Comparison of ENCODE assay signal across 27 mouse cellular contexts in genomic region chr8:94326016-94326415, GRCm38 (mm10). TPM values are rescaled to one million over a fixed set of nuclear protein-coding genes. Genes with fewer than 3 reads are reported as not detected.
DNase-seq lines count a peak whose midpoint lies in the region; ATAC-seq and TF ChIP-seq lines count a peak whose summit lies in the region.
"Had no signal": no experiment of that assay in that cellular context is flagged by ENCODE, and none has a peak within 500 bp of the region (broad histone marks: within the 10 kb centered on the region; RNA-seq: fewer than 3 reads in every experiment).

No protein-coding gene starts in this region.

- H3K36me3 ChIP-seq in kidney, embryonic 16.5 days (ENCODE audit: insufficient read depth, low read length) = no peaks in the 10 kb centered on the region
- H3K36me3 ChIP-seq in midbrain, embryonic 11.5 days (ENCODE audit: control insufficient read depth, insufficient read depth, low read length) = no peaks in the 10 kb centered on the region
- H3K36me3 ChIP-seq in midbrain, embryonic 15.5 days (replicated peaks) = 0 out of 2 replicates have a peak, but pooled peaks cover 2% of the 10 kb centered on the region
- no peaks in the 10 kb centered on the region for H3K36me3 ChIP-seq in kidney, postnatal 0 days (ENCODE audit: insufficient read depth, low read length)
- H3K36me3 ChIP-seq in liver, embryonic 12.5 days = no peaks in the 10 kb centered on the region
- H3K36me3 ChIP-seq: embryonic facial prominence, embryonic 10.5 days; embryonic facial prominence, embryonic 15.5 days; G1E; limb, embryonic 12.5 days; lung, embryonic 15.5 days had no signal

- no peak for ATAC-seq in kidney, embryonic 16.5 days (ENCODE audit: low FRiP score, low TSS enrichment)
- ATAC-seq in midbrain, embryonic 11.5 days (ENCODE audit: low FRiP score) = no peak
- ATAC-seq in midbrain, embryonic 15.5 days (replicated peaks) = no peak
- ATAC-seq in kidney, postnatal 0 days (replicated peaks; ENCODE audit: low FRiP score, low read depth) = no peak
- no peak for ATAC-seq in liver, embryonic 12.5 days
- ATAC-seq: forebrain, embryonic 15.5 days; intestine, embryonic 16.5 days; midbrain, embryonic 13.5 days had no signal

- H3K9ac ChIP-seq in kidney, embryonic 16.5 days (replicated peaks; ENCODE audit: low read length) = no peak overlapping the region
- H3K9ac ChIP-seq in midbrain, embryonic 11.5 days (ENCODE audit: low read length) = no peak overlapping the region
- no peak overlapping the region for H3K9ac ChIP-seq in midbrain, embryonic 15.5 days
- H3K9ac ChIP-seq in kidney, postnatal 0 days (ENCODE audit: low read depth, low read length) = no peak overlapping the region
- no peak overlapping the region for H3K9ac ChIP-seq in liver, embryonic 12.5 days
- H3K9ac ChIP-seq: embryonic facial prominence, embryonic 15.5 days; forebrain, embryonic 15.5 days; hindbrain, embryonic 13.5 days; limb, embryonic 12.5 days; lung, embryonic 15.5 days; midbrain, embryonic 13.5 days had no signal

- H3K9me3 ChIP-seq in kidney, embryonic 16.5 days (ENCODE audit: low read length) = no peaks in the 10 kb centered on the region
- no peaks in the 10 kb centered on the region for H3K9me3 ChIP-seq in midbrain, embryonic 11.5 days (ENCODE audit: control insufficient read depth, low read length)
- no peaks in the 10 kb centered on the region for H3K9me3 ChIP-seq in midbrain, embryonic 15.5 days
- H3K9me3 ChIP-seq in kidney, postnatal 0 days (replicated peaks; ENCODE audit: low read length) = no peaks in the 10 kb centered on the region
- no peaks in the 10 kb centered on the region for H3K9me3 ChIP-seq in liver, embryonic 12.5 days (replicated peaks)
- H3K9me3 ChIP-seq: embryonic facial prominence, embryonic 10.5 days; embryonic facial prominence, embryonic 15.5 days; forebrain, embryonic 15.5 days; G1E; hindbrain, embryonic 13.5 days; limb, embryonic 12.5 days; lung, embryonic 15.5 days; megakaryocyte, embryonic 14.5 days; midbrain, embryonic 13.5 days had no signal

- peak; percentile 71 for DNase-seq in kidney, adult 11 months
- peak; percentile 26 for DNase-seq in midbrain, embryonic 11.5 days (ENCODE audit: low spot score, missing footprints)
- DNase-seq in kidney, postnatal 0 days (ENCODE audit: low spot score) = peak; percentile 15
- DNase-seq in Muller cell, postnatal 12 days (ENCODE audit: inconsistent ontology term) = no peak
- DNase-seq: adrenal gland, adult 8-10 months; cerebellum, adult 8-10 months; cerebellum, postnatal 25 days; gastrocnemius, postnatal 25 days; heart, adult 18-20 months; heart, postnatal 4 days; lung, postnatal 36 days had no signal

- no peak overlapping the region for H3K4me3 ChIP-seq in kidney, embryonic 16.5 days (ENCODE audit: low read length)
- no peak overlapping the region for H3K4me3 ChIP-seq in midbrain, embryonic 11.5 days (ENCODE audit: low read depth, low read length)
- H3K4me3 ChIP-seq in midbrain, embryonic 15.5 days = no peak overlapping the region
- no peak overlapping the region for H3K4me3 ChIP-seq in kidney, postnatal 0 days (replicated peaks; ENCODE audit: low read depth, low read length)
- no peak overlapping the region for H3K4me3 ChIP-seq in liver, embryonic 12.5 days
- H3K4me3 ChIP-seq: embryonic facial prominence, embryonic 10.5 days; embryonic facial prominence, embryonic 15.5 days; forebrain, embryonic 15.5 days; hindbrain, embryonic 13.5 days; limb, embryonic 12.5 days; lung, embryonic 15.5 days; megakaryocyte, embryonic 14.5 days; midbrain, embryonic 13.5 days had no signal

- no peak for TF ChIP-seq CTCF in kidney, postnatal 0 days (IDR thresholded peaks at IDR 0.05; ENCODE audit: low read depth)

- H3K27me3 ChIP-seq in kidney, embryonic 16.5 days (ENCODE audit: insufficient read depth, low read length) = no peaks in the 10 kb centered on the region
- H3K27me3 ChIP-seq in midbrain, embryonic 11.5 days (ENCODE audit: control insufficient read depth, insufficient read depth, low read length) = no peaks in the 10 kb centered on the region
- H3K27me3 ChIP-seq in midbrain, embryonic 15.5 days (replicated peaks) = no peaks in the 10 kb centered on the region
- H3K27me3 ChIP-seq in kidney, postnatal 0 days (ENCODE audit: insufficient read depth, low read length) = no peaks in the 10 kb centered on the region
- H3K27me3 ChIP-seq in liver, embryonic 12.5 days (replicated peaks) = 0 out of 2 replicates have a peak, but pooled peaks cover 17% of the 10 kb centered on the region
- H3K27me3 ChIP-seq: embryonic facial prominence, embryonic 15.5 days; forebrain, embryonic 15.5 days; hindbrain, embryonic 13.5 days; lung, embryonic 15.5 days; midbrain, embryonic 13.5 days had no signal

- H3K27ac ChIP-seq in kidney, embryonic 16.5 days (ENCODE audit: low read length) = no peak overlapping the region
- no peak overlapping the region for H3K27ac ChIP-seq in midbrain, embryonic 11.5 days (ENCODE audit: low read depth, low read length)
- H3K27ac ChIP-seq in midbrain, embryonic 15.5 days = no peak overlapping the region
- peak overlapping the region; percentile 42; the same call in 1 of the 2 replicates for H3K27ac ChIP-seq in kidney, postnatal 0 days
- no peak overlapping the region for H3K27ac ChIP-seq in liver, embryonic 12.5 days
- H3K27ac ChIP-seq: embryonic facial prominence, embryonic 10.5 days; embryonic facial prominence, embryonic 15.5 days; forebrain, embryonic 15.5 days; hindbrain, embryonic 13.5 days; limb, embryonic 12.5 days; lung, embryonic 15.5 days; midbrain, embryonic 13.5 days had no signal

- no peak overlapping the region for H3K4me2 ChIP-seq in kidney, embryonic 16.5 days (replicated peaks; ENCODE audit: low read depth, low read length)
- no peak overlapping the region for H3K4me2 ChIP-seq in midbrain, embryonic 11.5 days
- no peak overlapping the region for H3K4me2 ChIP-seq in midbrain, embryonic 15.5 days
- H3K4me2 ChIP-seq in kidney, postnatal 0 days (ENCODE audit: low read length) = no peak overlapping the region
- no peak overlapping the region for H3K4me2 ChIP-seq in liver, embryonic 12.5 days
- H3K4me2 ChIP-seq: embryonic facial prominence, embryonic 15.5 days; forebrain, embryonic 15.5 days; heart, embryonic 11.5 days; hindbrain, embryonic 13.5 days; limb, embryonic 12.5 days; lung, embryonic 15.5 days; midbrain, embryonic 13.5 days had no signal

- H3K4me1 ChIP-seq in kidney, embryonic 16.5 days (ENCODE audit: insufficient read depth, low read length) = no peaks in the 10 kb centered on the region; the same call in 1 of the 2 replicates
- no peaks in the 10 kb centered on the region for H3K4me1 ChIP-seq in midbrain, embryonic 11.5 days (ENCODE audit: control insufficient read depth, insufficient read depth, low read length)
- no peaks in the 10 kb centered on the region for H3K4me1 ChIP-seq in midbrain, embryonic 15.5 days
- no peaks in the 10 kb centered on the region for H3K4me1 ChIP-seq in kidney, postnatal 0 days (replicated peaks; ENCODE audit: insufficient read depth, low read length)
- H3K4me1 ChIP-seq in liver, embryonic 12.5 days = no peaks in the 10 kb centered on the region
- H3K4me1 ChIP-seq: forebrain, embryonic 15.5 days; hindbrain, embryonic 13.5 days; limb, embryonic 12.5 days; lung, embryonic 15.5 days had no signal

- 54% methylated on average over 4 of the region's 4 CpGs for WGBS in kidney, embryonic 16.5 days
- 85% methylated on average over 4 of the region's 4 CpGs for WGBS in midbrain, embryonic 11.5 days
- WGBS in midbrain, embryonic 15.5 days = 74% methylated on average over 4 of the region's 4 CpGs
- WGBS in kidney, postnatal 0 days = 54% methylated on average over 4 of the region's 4 CpGs
- WGBS in liver, embryonic 12.5 days (ENCODE audit: insufficient replicate concordance) = 47% methylated on average over 4 of the region's 4 CpGs

RNA-seq across cellular contexts. Expression of gene Slc12a3, which starts 3.0 kb away (rescaled TPM):
- polyA plus RNA-seq in kidney, embryonic 16.5 days (2015; fragmentation: Nextera tagmentation; extraction: Ambion mirVana) = 14.5 and 16.6 TPM in 2 replicates
- not detected in 2 replicates for polyA plus RNA-seq in midbrain, embryonic 11.5 days (2014; fragmentation: Nextera tagmentation; extraction: Ambion mirVana)
- 0.05 and 0.06 TPM in 2 replicates for polyA plus RNA-seq in midbrain, embryonic 15.5 days (2015; fragmentation: Nextera tagmentation; extraction: Ambion mirVana)
- polyA plus RNA-seq in kidney, postnatal 0 days (2015; fragmentation: Nextera tagmentation; extraction: Ambion mirVana) = 44.6 and 45.6 TPM in 2 replicates
- not detected in 2 replicates for polyA plus RNA-seq in liver, embryonic 12.5 days (2016; fragmentation: Nextera tagmentation; extraction: Ambion mirVana)
- polyA plus RNA-seq: embryonic facial prominence, embryonic 10.5 days; forebrain, embryonic 15.5 days; G1E; heart, embryonic 16.5 days; limb, embryonic 12.5 days; stomach, embryonic 14.5 days had no signal

Comparison
In these comparisons a context has a peak if more than half of its experiments do, and no peak if none do; other contexts are left out.
1. RNA of gene Slc12a3, which starts 3.0 kb away (polyA plus RNA-seq): 44.6 to 45.6 TPM in kidney, postnatal 0 days and 14.5 to 16.6 TPM in kidney, embryonic 16.5 days; 0.05 to 0.06 TPM in midbrain, embryonic 15.5 days, not detected in liver, embryonic 12.5 days and not detected in midbrain, embryonic 11.5 days; every median in the first group is over 10 times any median in the second.